Mouse (Mus musculus) adrenal gland, postnatal 0 days (tissue): ENCODE measurements around the gene Syt2. TPM values are rescaled to one million over a fixed set of nuclear protein-coding genes. Genes with fewer than 3 reads are reported as not detected.

ENCODE experiments used
- microRNA-seq: library from miRNA; unstranded; fragments of <30 nt; microRNA quantifications from one replicate; pipeline ENCODE4, GENCODE M21; 2016; ENCODE audit warnings: borderline replicate concordance; ENCODE audit not compliant: insufficient number of aligned reads
- polyA plus RNA-seq: library from polyadenylated mRNA; unstranded; fragments of >200 nt; fragmentation: Nextera tagmentation; extraction: Ambion mirVana; gene quantifications from 2 replicates; pipeline ENCODE4 v1.2.1, GENCODE M21; 2015

Gene Syt2
- polyA plus RNA-seq: 0.62 and 1.2 TPM in 2 replicates

DNA sequence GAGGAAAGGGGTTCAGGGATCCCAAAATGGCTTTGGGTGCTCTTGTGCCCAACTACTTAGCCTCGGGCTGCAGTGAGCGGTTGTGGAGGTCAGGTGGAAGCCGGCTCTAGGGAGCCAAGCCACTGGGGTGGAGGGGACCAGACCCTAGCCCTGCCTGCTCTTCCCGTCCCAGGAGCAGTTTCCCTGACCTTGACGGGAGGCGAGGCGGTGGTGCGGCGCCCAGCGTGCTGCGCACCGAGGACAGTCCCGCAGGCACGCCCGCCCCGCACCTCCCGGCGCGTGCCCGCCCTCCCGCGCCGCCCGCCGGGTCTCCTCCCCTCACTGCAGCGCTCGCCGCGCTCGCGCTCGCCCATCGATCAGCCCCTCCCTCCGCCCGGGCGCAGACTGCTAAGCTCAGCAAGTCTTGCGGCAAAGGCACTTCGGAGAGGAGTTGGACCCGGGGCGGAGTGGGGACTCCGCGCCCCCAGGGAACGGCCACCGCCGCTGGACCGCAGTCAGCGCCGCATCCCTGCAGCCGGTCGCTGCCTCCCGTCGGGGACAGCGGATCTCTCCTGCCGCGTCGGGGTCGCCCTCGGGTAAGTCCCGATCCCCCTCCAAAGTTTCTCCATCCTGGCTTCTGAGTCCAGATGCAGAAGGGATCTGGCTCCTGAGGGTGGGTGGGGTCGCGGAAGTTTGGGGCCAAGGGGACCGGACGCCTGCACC lies at the start of gene Syt2:
Gene Syt2, plus strand, starts transcription at position 417 of the 702 bp plus-strand sequence.

Small RNA genes lying within 50 kb of the gene (microRNA-seq; reads per million reads assigned to microRNA genes)
- not detected for gene Gm22232

Other genes with a start within 250 kb of the Syt2 start
- 18.1 and 27.8 TPM in 2 replicates for gene Cyb5r1, start 241.1 kb upstream of the Syt2 start, polyA plus RNA-seq
- gene Adipor1, start 231.3 kb upstream of the Syt2 start, polyA plus RNA-seq: 94.9 and 131 TPM in 2 replicates
- 11.7 and 17.8 TPM in 2 replicates for gene Klhl12, start 191.1 kb upstream of the Syt2 start, polyA plus RNA-seq
- 28.2 and 39.4 TPM in 2 replicates for gene Rabif, start 152.0 kb upstream of the Syt2 start, polyA plus RNA-seq
- not detected in 2 replicates for gene Mgat4e, start 97.0 kb upstream of the Syt2 start, polyA plus RNA-seq
- gene Kdm5b, start 86.5 kb upstream of the Syt2 start, polyA plus RNA-seq: 27.8 and 31.7 TPM in 2 replicates